Comparison of ENCODE assay signal across 8 mouse cellular contexts in the genomic region with DNA sequence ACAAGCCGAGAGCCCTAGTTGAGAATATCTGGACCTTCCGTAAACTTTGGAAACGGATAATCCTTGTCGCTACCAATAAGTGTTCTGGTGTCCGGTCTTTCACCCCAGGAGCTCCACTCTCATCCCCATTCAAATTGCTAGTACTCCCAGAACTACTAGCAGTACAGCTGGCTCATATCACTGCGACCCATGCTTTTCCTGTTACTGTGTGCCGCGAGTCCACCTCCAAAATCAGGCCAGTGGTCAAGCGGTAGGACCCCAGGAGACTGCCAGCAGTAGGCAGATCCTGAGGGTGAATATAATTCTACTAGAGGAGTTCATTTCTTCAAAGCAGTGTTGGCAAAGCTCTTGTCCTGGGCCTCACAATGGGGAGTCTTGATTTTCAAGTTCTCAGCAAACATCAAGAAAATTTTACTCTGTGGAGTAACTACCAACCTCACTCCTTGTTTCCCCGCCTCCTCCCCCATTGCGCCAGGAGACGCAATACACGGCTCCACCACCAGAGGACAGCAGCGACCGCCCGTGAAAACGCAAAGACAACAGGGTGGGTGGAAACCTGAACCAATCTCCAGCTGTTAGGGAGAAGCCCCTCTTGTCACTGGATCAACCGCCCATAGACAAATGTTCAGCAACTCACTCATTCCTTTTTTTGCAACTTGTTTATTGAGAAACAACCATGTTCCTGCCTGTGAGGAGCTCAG. TPM values are rescaled to one million over a fixed set of nuclear protein-coding genes. Genes with fewer than 3 reads are reported as not detected.
DNase-seq lines count a peak whose midpoint lies in the region; ATAC-seq and TF ChIP-seq lines count a peak whose summit lies in the region.

No protein-coding gene starts in this region.

- peak; percentile 92 to 99 for TF ChIP-seq CTCF in CH12.LX (conservative IDR thresholded peaks at IDR 0.05 in 1 of 2, IDR thresholded peaks at IDR 0.05 in 1 of 2; ENCODE audit: low read depth in 2 of 2, low read length in 2 of 2)

- no peak overlapping the region for H3K4me3 ChIP-seq in CH12.LX (replicated peaks in 1 of 3; ENCODE audit: low read depth in 2 of 3, low read length in 2 of 3, poor library complexity in 1 of 3)
- peak overlapping the region; percentile 13 for H3K4me3 ChIP-seq in forebrain, embryonic 12.5 days (replicated peaks)
- peak overlapping the region; percentile 20; the same call in 1 of the 2 replicates for H3K4me3 ChIP-seq in heart, embryonic 16.5 days (ENCODE audit: low read length)
- H3K4me3 ChIP-seq in neural tube, embryonic 14.5 days (ENCODE audit: low read depth, low read length), result peak overlapping the region; percentile 9

- peaks cover 10 to 81% of the 10 kb centered on the region in 2 experiments for H3K4me1 ChIP-seq in CH12.LX (ENCODE audit: control insufficient read depth in 1 of 2, insufficient read depth in 2 of 2)
- H3K4me1 ChIP-seq in forebrain, embryonic 12.5 days, result peaks cover 71% of the 10 kb centered on the region
- peaks cover 66% of the 10 kb centered on the region for H3K4me1 ChIP-seq in heart, embryonic 16.5 days (ENCODE audit: control insufficient read depth, insufficient read depth, low read length)
- H3K4me1 ChIP-seq in neural tube, embryonic 14.5 days (ENCODE audit: control insufficient read depth, insufficient read depth, low read length), result peaks cover 62% of the 10 kb centered on the region

- peaks cover 25 to 57% of the 10 kb centered on the region in 2 experiments for H3K36me3 ChIP-seq in CH12.LX (replicated peaks in 1 of 2; ENCODE audit: control insufficient read depth in 1 of 2, insufficient read depth in 1 of 2, low read length in 1 of 2)
- peaks cover 46% of the 10 kb centered on the region for H3K36me3 ChIP-seq in forebrain, embryonic 12.5 days (replicated peaks)
- H3K36me3 ChIP-seq in heart, embryonic 16.5 days (ENCODE audit: control insufficient read depth, insufficient read depth), result 0 out of 2 replicates have a peak, but pooled peaks cover 3% of the 10 kb centered on the region
- peaks cover 16% of the 10 kb centered on the region; the same call in 1 of the 2 replicates for H3K36me3 ChIP-seq in neural tube, embryonic 14.5 days (ENCODE audit: control insufficient read depth, insufficient read depth, low read length)

- H3K9me3 ChIP-seq in CH12.LX (replicated peaks; ENCODE audit: low read length), result no peaks in the 10 kb centered on the region
- H3K9me3 ChIP-seq in forebrain, embryonic 12.5 days, result no peaks in the 10 kb centered on the region
- no peaks in the 10 kb centered on the region for H3K9me3 ChIP-seq in heart, embryonic 16.5 days (replicated peaks; ENCODE audit: control insufficient read depth, low read length)
- H3K9me3 ChIP-seq in neural tube, embryonic 14.5 days (ENCODE audit: control insufficient read depth, low read length), result no peaks in the 10 kb centered on the region

- dilution Hi-C loops in CH12.LX (cut with MboI; ENCODE audit: extremely low pct_ligation_motif_present, extremely low pct_unique_long_range_greater_than_20kb, low sequenced_read_pairs), result no loop called here

- H3K4me2 ChIP-seq in CH12.LX (ENCODE audit: insufficient read depth, low read depth, poor library complexity, severe bottlenecking), result no peak overlapping the region
- peak overlapping the region; percentile 100 for H3K4me2 ChIP-seq in forebrain, embryonic 12.5 days
- peak overlapping the region; percentile 98 for H3K4me2 ChIP-seq in heart, embryonic 16.5 days (ENCODE audit: low read depth, low read length)
- peak overlapping the region; percentile 100 for H3K4me2 ChIP-seq in neural tube, embryonic 14.5 days (ENCODE audit: low read depth, low read length)

- H3K9ac ChIP-seq in CH12.LX (ENCODE audit: insufficient read depth, low read depth), result no peak overlapping the region
- no peak overlapping the region for H3K9ac ChIP-seq in forebrain, embryonic 12.5 days
- peak overlapping the region; percentile 72; the same call in 1 of the 2 replicates for H3K9ac ChIP-seq in heart, embryonic 16.5 days (ENCODE audit: low read length)
- H3K9ac ChIP-seq in neural tube, embryonic 14.5 days (replicated peaks; ENCODE audit: low read depth, low read length), result 0 out of 2 replicates have a peak overlapping the region, but pooled peaks have one; percentile 11

- peak; percentile 6; the same call in 1 of the 2 replicates for ATAC-seq in forebrain, embryonic 12.5 days (ENCODE audit: low FRiP score)
- no peak for ATAC-seq in heart, embryonic 16.5 days (replicated peaks; ENCODE audit: extremely low read depth, insufficient read depth, low FRiP score)
- no peak for ATAC-seq in neural tube, embryonic 14.5 days (ENCODE audit: low read depth)

- H3K79me2 ChIP-seq in CH12.LX (replicated peaks; ENCODE audit: control insufficient read depth, extremely low read depth, insufficient read depth, poor library complexity, severe bottlenecking), result peaks cover 45% of the 10 kb centered on the region

- TF ChIP-seq EP300 in CH12.LX (IDR thresholded peaks at IDR 0.05; ENCODE audit: low read length), result no peak

- peak; percentile 70 for DNase-seq in CH12.LX (ENCODE audit: extremely low read depth)
- DNase-seq in c-Kit-positive CD71-positive TER-119-negative erythroid progenitor cells, embryonic 14.5 days (ENCODE audit: low read depth), result peak; percentile 84
- DNase-seq in kidney, postnatal 36 days, result peak; percentile 81 to 88
- peak; percentile 88 to 92 for DNase-seq in lung, adult 18-20 months
- DNase-seq in testis, postnatal 14 days (ENCODE audit: low spot score), result peak; percentile 76

- in situ Hi-C loops in CH12.LX (cut with MboI; ENCODE audit: low pct_ligation_motif_present, low pct_unique_long_range_greater_than_20kb, low sequenced_read_pairs), result loop anchor here (5.0 kb wide), 1 partner anchor 71 kb away; no protein-coding TSS in a partner anchor

- no peak for TF ChIP-seq POLR2A in CH12.LX (IDR thresholded peaks at IDR 0.05; ENCODE audit: low read depth, low read length)

- no peaks in the 10 kb centered on the region for H3K27me3 ChIP-seq in CH12.LX (replicated peaks)
- H3K27me3 ChIP-seq in forebrain, embryonic 12.5 days, result peaks cover 7% of the 10 kb centered on the region; the same call in 1 of the 2 replicates
- H3K27me3 ChIP-seq in heart, embryonic 16.5 days (ENCODE audit: control insufficient read depth, insufficient read depth, low read length), result no peaks in the 10 kb centered on the region
- no peaks in the 10 kb centered on the region for H3K27me3 ChIP-seq in neural tube, embryonic 14.5 days (ENCODE audit: control insufficient read depth, insufficient read depth, low read length)

- peak; percentile 93 for TF ChIP-seq RAD21 in CH12.LX (IDR thresholded peaks at IDR 0.05; ENCODE audit: low read depth, low read length)

- 19% methylated on average over 18 of the region's 18 CpGs for WGBS in forebrain, embryonic 12.5 days
- WGBS in heart, embryonic 16.5 days, result 20% methylated on average over 18 of the region's 18 CpGs
- 24% methylated on average over 18 of the region's 18 CpGs for WGBS in neural tube, embryonic 14.5 days

- peak overlapping the region; percentile 29; the same call in 1 of the 2 replicates for H3K27ac ChIP-seq in CH12.LX (ENCODE audit: insufficient read depth, low read depth)
- peak overlapping the region; percentile 100 for H3K27ac ChIP-seq in forebrain, embryonic 12.5 days
- H3K27ac ChIP-seq in heart, embryonic 16.5 days (ENCODE audit: low read length), result peak overlapping the region; percentile 100
- H3K27ac ChIP-seq in neural tube, embryonic 14.5 days (ENCODE audit: low read depth, low read length), result peak overlapping the region; percentile 100

TF ChIP-seq in CH12.LX, 34 proteins besides CTCF, POLR2A, EP300 and RAD21 (continues in another document):
- TF ChIP-seq IRF4 (IDR thresholded peaks at IDR 0.05; ENCODE audit: low read depth, low read length) (peak; percentile 13; the same call in 1 of the 2 replicates), CHD2 (IDR thresholded peaks at IDR 0.05; ENCODE audit: low read length) (peak; percentile 74), ZC3H11A (IDR thresholded peaks at IDR 0.05; ENCODE audit: low read depth, low read length) (peak; percentile 61), NELFE (IDR thresholded peaks at IDR 0.05; ENCODE audit: low read depth, low read length) (peak; percentile 56; the same call in 1 of the 2 replicates), MAZ (IDR thresholded peaks at IDR 0.05; ENCODE audit: low read depth, low read length) (peak; percentile 76; the same call in 1 of the 2 replicates), MYC (IDR thresholded peaks at IDR 0.05; ENCODE audit: low read depth, low read length) (no peak), MAX (IDR thresholded peaks at IDR 0.05; ENCODE audit: low read length) (0 out of 2 replicates have a peak, but pooled peaks have one; percentile 1)

RNA-seq across cellular contexts. Expression of a gene that starts 0.7 kb away (rescaled TPM):
- total RNA-seq in CH12.LX (2012; rRNA removed) (46.5 and 56.9 TPM in 2 replicates), CH12.LX (2014; rRNA removed) (32.6 and 33.6 TPM in 2 replicates)
- polyA plus RNA-seq in CH12.LX (2012; ENCODE audit: insufficient read length, low read depth), result 38.2 and 45.4 TPM in 2 replicates
- polyA plus RNA-seq in forebrain, embryonic 12.5 days (2016; fragmentation: Nextera tagmentation; extraction: Ambion mirVana), result 1.9 and 2.8 TPM in 2 replicates
- 2.2 and 2.4 TPM in 2 replicates for polyA plus RNA-seq in heart, embryonic 16.5 days (2015; fragmentation: Nextera tagmentation; extraction: Ambion mirVana)
- polyA plus RNA-seq in neural tube, embryonic 14.5 days (2014; fragmentation: Nextera tagmentation; extraction: Ambion mirVana), result 8.9 and 13.1 TPM in 2 replicates

RNA-seq across cellular contexts. Expression of a gene that starts 8.8 kb away (rescaled TPM):
- total RNA-seq in CH12.LX (2012; rRNA removed), result 2.3 and 2.6 TPM in 2 replicates
- 0.50 and 0.70 TPM in 2 replicates for total RNA-seq in CH12.LX (2014; rRNA removed)
- 8.0 and 9.1 TPM in 2 replicates for polyA plus RNA-seq in CH12.LX (2012; ENCODE audit: insufficient read length, low read depth)
- 13.1 and 13.6 TPM in 2 replicates for polyA plus RNA-seq in forebrain, embryonic 12.5 days (2016; fragmentation: Nextera tagmentation; extraction: Ambion mirVana)
- polyA plus RNA-seq in heart, embryonic 16.5 days (2015; fragmentation: Nextera tagmentation; extraction: Ambion mirVana), result 6.0 and 6.5 TPM in 2 replicates
- 13.0 and 15.9 TPM in 2 replicates for polyA plus RNA-seq in neural tube, embryonic 14.5 days (2014; fragmentation: Nextera tagmentation; extraction: Ambion mirVana)

RNA-seq across cellular contexts. Expression of a gene that starts 36.0 kb away (rescaled TPM):
- total RNA-seq in CH12.LX (2012; rRNA removed), result 35.5 and 37.9 TPM in 2 replicates
- total RNA-seq in CH12.LX (2014; rRNA removed), result 28.6 and 30.8 TPM in 2 replicates
- polyA plus RNA-seq in CH12.LX (2012; ENCODE audit: insufficient read length, low read depth), result 38.0 and 46.2 TPM in 2 replicates
- 66.5 and 71.6 TPM in 2 replicates for polyA plus RNA-seq in forebrain, embryonic 12.5 days (2016; fragmentation: Nextera tagmentation; extraction: Ambion mirVana)
- 60.0 and 63.8 TPM in 2 replicates for polyA plus RNA-seq in heart, embryonic 16.5 days (2015; fragmentation: Nextera tagmentation; extraction: Ambion mirVana)
- polyA plus RNA-seq in neural tube, embryonic 14.5 days (2014; fragmentation: Nextera tagmentation; extraction: Ambion mirVana), result 63.9 and 78.7 TPM in 2 replicates

RNA-seq across cellular contexts. Expression of a gene that starts 49.3 kb away (rescaled TPM):
- not detected in 2 replicates for total RNA-seq in CH12.LX (2012; rRNA removed)
- 0.20 TPM in 1 of 2 replicates, not detected in the other for total RNA-seq in CH12.LX (2014; rRNA removed)
- not detected in 2 replicates for polyA plus RNA-seq in CH12.LX (2012; ENCODE audit: insufficient read length, low read depth)
- polyA plus RNA-seq in forebrain, embryonic 12.5 days (2016; fragmentation: Nextera tagmentation; extraction: Ambion mirVana), result not detected in 2 replicates
- polyA plus RNA-seq in heart, embryonic 16.5 days (2015; fragmentation: Nextera tagmentation; extraction: Ambion mirVana), result 0.20 and 0.46 TPM in 2 replicates
- polyA plus RNA-seq in neural tube, embryonic 14.5 days (2014; fragmentation: Nextera tagmentation; extraction: Ambion mirVana), result not detected in 2 replicates

Comparison
In these comparisons a context has a peak if more than half of its experiments do, and no peak if none do; other contexts are left out.
1. H3K27ac ChIP-seq: peak in every context shown above with its lines; median percentile 100 in forebrain, embryonic 12.5 days; 100 in heart, embryonic 16.5 days; 100 in neural tube, embryonic 14.5 days; 29 in CH12.LX.
2. H3K4me3 ChIP-seq: peak in forebrain, embryonic 12.5 days (single experiment), heart, embryonic 16.5 days (single experiment) and neural tube, embryonic 14.5 days (single experiment); none in CH12.LX (0 of 3).
3. H3K9ac ChIP-seq: peak in heart, embryonic 16.5 days (single experiment) and neural tube, embryonic 14.5 days (single experiment); none in CH12.LX (single experiment) and forebrain, embryonic 12.5 days (single experiment).
4. Peak in every context shown above with its lines, with median percentiles within 50 percentile points of each other: DNase-seq.